ENCODE assay signal across 12 mouse cellular contexts in genomic region chr9:21074173-21074572, GRCm38 (mm10). TPM values are rescaled to one million over a fixed set of nuclear protein-coding genes. Genes with fewer than 3 reads are reported as not detected.
DNase-seq lines count a peak whose midpoint lies in the region; ATAC-seq lines count a peak whose summit lies in the region.
"Had no signal": no experiment of that assay in that cellular context is flagged by ENCODE, and none has a peak within 500 bp of the region (broad histone marks: within the 10 kb centered on the region; RNA-seq: fewer than 3 reads in every experiment).

No protein-coding gene starts in this region.

- DNase-seq in embryonic facial prominence, embryonic 10.5 days (ENCODE audit: low spot score), result no peak
- DNase-seq in kidney, adult 9 months, result peak; percentile 22
- DNase-seq in kidney, adult 11 months, result no peak
- peak; percentile 16 to 38 for DNase-seq in right cerebral cortex, postnatal 10 days (ENCODE audit: low spot score in 2 of 2)
- DNase-seq in right cerebral cortex, postnatal 14 days, result no peak
- DNase-seq in embryo, embryonic 10 days (ENCODE audit: low spot score), result no peak
- DNase-seq: lung, postnatal 14 days had no signal

- H3K9me3 ChIP-seq in embryonic facial prominence, embryonic 12.5 days, result no peaks in the 10 kb centered on the region
- no peaks in the 10 kb centered on the region for H3K9me3 ChIP-seq in embryonic facial prominence, embryonic 10.5 days
- H3K9me3 ChIP-seq: G1E had no signal

- H3K4me3 ChIP-seq in embryonic facial prominence, embryonic 12.5 days, result no peak overlapping the region
- H3K4me3 ChIP-seq in embryonic facial prominence, embryonic 10.5 days, result no peak overlapping the region

- no peaks in the 10 kb centered on the region for H3K27me3 ChIP-seq in embryonic facial prominence, embryonic 12.5 days
- no peaks in the 10 kb centered on the region for H3K27me3 ChIP-seq in embryonic facial prominence, embryonic 10.5 days (replicated peaks; ENCODE audit: low read depth, poor library complexity, severe bottlenecking)

- 79% methylated on average over 1 of the region's 1 CpGs for WGBS in embryonic facial prominence, embryonic 12.5 days
- WGBS in embryonic facial prominence, embryonic 10.5 days, result 83% methylated on average over 1 of the region's 1 CpGs

- no peak for ATAC-seq in embryonic facial prominence, embryonic 12.5 days (ENCODE audit: insufficient number of reproducible peaks, insufficient read depth, low FRiP score, low TSS enrichment)
- ATAC-seq in activated CD4-positive, CD25-positive, alpha-beta regulatory T cell, adult 4 months, result no peak

- peaks cover 6% of the 10 kb centered on the region for H3K4me1 ChIP-seq in embryonic facial prominence, embryonic 12.5 days
- H3K4me1 ChIP-seq in embryonic facial prominence, embryonic 10.5 days, result peaks cover 18% of the 10 kb centered on the region

- H3K4me2 ChIP-seq in embryonic facial prominence, embryonic 12.5 days (replicated peaks), result 0 out of 2 replicates have a peak overlapping the region, but pooled peaks have one; percentile 78

- H3K9ac ChIP-seq in embryonic facial prominence, embryonic 12.5 days, result no peak overlapping the region

- H3K36me3 ChIP-seq in embryonic facial prominence, embryonic 12.5 days, result peaks cover 61% of the 10 kb centered on the region
- H3K36me3 ChIP-seq in embryonic facial prominence, embryonic 10.5 days (replicated peaks), result peaks cover 80% of the 10 kb centered on the region

- H3K27ac ChIP-seq in embryonic facial prominence, embryonic 12.5 days, result no peak overlapping the region
- H3K27ac ChIP-seq in embryonic facial prominence, embryonic 10.5 days (replicated peaks), result no peak overlapping the region

RNA-seq across cellular contexts. Expression of gene Fdx1l, which starts 0.8 kb away (rescaled TPM):
- polyA plus RNA-seq in embryonic facial prominence, embryonic 12.5 days (2016; fragmentation: Nextera tagmentation; extraction: Ambion mirVana), result 54.8 and 59.3 TPM in 2 replicates
- 62.6 and 64.0 TPM in 2 replicates for polyA plus RNA-seq in embryonic facial prominence, embryonic 10.5 days (2016; fragmentation: Nextera tagmentation; extraction: Ambion mirVana)
- 10 to 100 TPM; 14.3 to 17.2 TPM for polyA plus RNA-seq in activated CD4-positive, CD25-positive, alpha-beta regulatory T cell, adult 4 months (2017; shearing (Covaris generic))

RNA-seq across cellular contexts. Expression of gene Gm49373, which starts 1.3 kb away (rescaled TPM):
- 1.3 and 1.5 TPM in 2 replicates for polyA plus RNA-seq in embryonic facial prominence, embryonic 12.5 days (2016; fragmentation: Nextera tagmentation; extraction: Ambion mirVana)
- 0.42 and 1.4 TPM in 2 replicates for polyA plus RNA-seq in embryonic facial prominence, embryonic 10.5 days (2016; fragmentation: Nextera tagmentation; extraction: Ambion mirVana)
- polyA plus RNA-seq in activated CD4-positive, CD25-positive, alpha-beta regulatory T cell, adult 4 months (2017; shearing (Covaris generic)), result not detected

RNA-seq across cellular contexts. Expression of gene Zglp1, which starts 7.3 kb away (rescaled TPM):
- polyA plus RNA-seq in embryonic facial prominence, embryonic 12.5 days (2016; fragmentation: Nextera tagmentation; extraction: Ambion mirVana), result 0.82 and 2.0 TPM in 2 replicates
- 0.70 and 1.8 TPM in 2 replicates for polyA plus RNA-seq in embryonic facial prominence, embryonic 10.5 days (2016; fragmentation: Nextera tagmentation; extraction: Ambion mirVana)
- polyA plus RNA-seq in activated CD4-positive, CD25-positive, alpha-beta regulatory T cell, adult 4 months (2017; shearing (Covaris generic)), result under 1 TPM in 1 of 2 experiments, not detected in 1; 0.66 TPM
- polyA plus RNA-seq: heart, postnatal 0 days; kidney, embryonic 14.5 days had no signal

RNA-seq across cellular contexts. Expression of gene Gm38431, which starts 17.6 kb away (rescaled TPM):
- 2.3 TPM in 2 replicates for polyA plus RNA-seq in embryonic facial prominence, embryonic 12.5 days (2016; fragmentation: Nextera tagmentation; extraction: Ambion mirVana)
- polyA plus RNA-seq in embryonic facial prominence, embryonic 10.5 days (2016; fragmentation: Nextera tagmentation; extraction: Ambion mirVana), result 3.5 and 4.5 TPM in 2 replicates
- 1 to 10 TPM in 1 of 2 experiments, under 1 TPM in 1; 0.67 to 3.2 TPM for polyA plus RNA-seq in activated CD4-positive, CD25-positive, alpha-beta regulatory T cell, adult 4 months (2017; shearing (Covaris generic))

RNA-seq across cellular contexts. Expression of gene Raver1, which starts 17.6 kb away (rescaled TPM):
- 61.5 and 64.3 TPM in 2 replicates for polyA plus RNA-seq in embryonic facial prominence, embryonic 12.5 days (2016; fragmentation: Nextera tagmentation; extraction: Ambion mirVana)
- 98.1 and 106 TPM in 2 replicates for polyA plus RNA-seq in embryonic facial prominence, embryonic 10.5 days (2016; fragmentation: Nextera tagmentation; extraction: Ambion mirVana)
- polyA plus RNA-seq in activated CD4-positive, CD25-positive, alpha-beta regulatory T cell, adult 4 months (2017; shearing (Covaris generic)), result 10 to 100 TPM; 22.8 to 25.1 TPM

Comparison
In these comparisons a context has a peak if more than half of its experiments do, and no peak if none do; other contexts are left out.
1. DNase-seq: peak in kidney, adult 9 months (single experiment) and right cerebral cortex, postnatal 10 days (2 of 2); none in embryonic facial prominence, embryonic 10.5 days (single experiment), kidney, adult 11 months (single experiment), right cerebral cortex, postnatal 14 days (single experiment) and embryo, embryonic 10 days (single experiment).